Mouse (Mus musculus) G1E (cell line): ENCODE measurements around the gene Cd4.

Experiments
- GATA1 ChIP-seq: IDR thresholded peaks from 2 replicates; pipeline ENCODE4 v1.6.1; 2012; ENCODE audit warnings: borderline replicate concordance, low read length, inconsistent platforms, mixed read lengths
- POLR2AphosphoS5 ChIP-seq: IDR thresholded peaks from 2 replicates; pipeline ENCODE4 v1.6.1; 2012; ENCODE audit warnings: low read depth, low read length, inconsistent platforms; ENCODE audit not compliant: insufficient replicate concordance

GRCm38 (mm10) chr6:124866560-124866959 is 21.5 kb downstream of the Cd4 start:
- TF ChIP-seq POLR2AphosphoS5 (no peak), GATA1 (no peak)
